Mouse (Mus musculus) kidney, adult 2 months (tissue): ENCODE measurements at regions not wholly inside any gene's neighbourhood (a gene's known extent, or its start where the extent isn't known, plus 50 kb on each side); places are given as distances from the start of the nearest gene placed in this dataset.

Source experiments
- CTCF ChIP-seq: fragments of 200-500 bp; conservative IDR thresholded peaks from 2 replicates; pipeline ENCODE4 v1.5.1; 2011; ENCODE audit warnings: low read depth, mild to moderate bottlenecking, control low read depth, low read length, moderate library complexity, mixed read lengths; ENCODE audit not compliant: insufficient read depth, insufficient read length
- POLR2A ChIP-seq: fragments of 200-500 bp; IDR thresholded peaks from one replicate; pipeline ENCODE4 v1.6.1; 2011; ENCODE audit warnings: low read depth, low read length, control low read depth

- TF ChIP-seq CTCF (no peak), POLR2A (no peak)
Measured at GRCm38 (mm10) chr9:47422741-47423461, 107.1 kb upstream of the Cadm1 start.
